ENCODE assay signal across 29 mouse cellular contexts in genomic region chr5:135979904-135980303, GRCm38 (mm10). TPM values are rescaled to one million over a fixed set of nuclear protein-coding genes. Genes with fewer than 3 reads are reported as not detected.
DNase-seq lines count a peak whose midpoint lies in the region; ATAC-seq and TF ChIP-seq lines count a peak whose summit lies in the region.
"Had no signal": no experiment of that assay in that cellular context is flagged by ENCODE, and none has a peak within 500 bp of the region (broad histone marks: within the 10 kb centered on the region; RNA-seq: fewer than 3 reads in every experiment).

TSS of gene Zp3 (plus strand) at chr5:135980099.

- ATAC-seq in heart, embryonic 15.5 days (replicated peaks; ENCODE audit: insufficient number of reproducible peaks, insufficient read depth, low FRiP score, low read depth), result 0 out of 2 replicates have a peak, but pooled peaks have one; percentile 31
- ATAC-seq in liver, embryonic 12.5 days, result no peak
- no peak for ATAC-seq in intestine, embryonic 15.5 days
- ATAC-seq: CD4-positive, CD25-positive, alpha-beta regulatory T cell, adult 4 months; forebrain, embryonic 14.5 days; forebrain, embryonic 16.5 days; Patski had no signal

- H3K4me3 ChIP-seq in heart, embryonic 15.5 days, result no peak within 1 kb of the TSS
- peak within 1 kb of the TSS; percentile 62 for H3K4me3 ChIP-seq in E14TG2a.4 (replicated peaks; ENCODE audit: low read length)
- H3K4me3 ChIP-seq in liver, embryonic 12.5 days, result no peak within 1 kb of the TSS
- H3K4me3 ChIP-seq in intestine, embryonic 15.5 days (replicated peaks), result no peak within 1 kb of the TSS
- H3K4me3 ChIP-seq: embryonic facial prominence, embryonic 13.5 days; embryonic facial prominence, embryonic 15.5 days; erythroblast, embryonic 14.5 days; forebrain, embryonic 10.5 days; forebrain, embryonic 12.5 days had no signal

- H3K4me2 ChIP-seq in heart, embryonic 15.5 days, result no peak within 1 kb of the TSS
- no peak within 1 kb of the TSS for H3K4me2 ChIP-seq in liver, embryonic 12.5 days
- no peak within 1 kb of the TSS for H3K4me2 ChIP-seq in intestine, embryonic 15.5 days (replicated peaks)
- H3K4me2 ChIP-seq: embryonic facial prominence, embryonic 13.5 days; embryonic facial prominence, embryonic 15.5 days; forebrain, embryonic 12.5 days had no signal

- WGBS in heart, embryonic 15.5 days, result 61% methylated on average over 8 of the region's 8 CpGs
- 57% methylated on average over 8 of the region's 8 CpGs for WGBS in liver, embryonic 12.5 days (ENCODE audit: insufficient replicate concordance)
- WGBS in intestine, embryonic 15.5 days, result 73% methylated on average over 8 of the region's 8 CpGs

- H3K27ac ChIP-seq in heart, embryonic 15.5 days, result no peak within 1 kb of the TSS
- no peak within 1 kb of the TSS for H3K27ac ChIP-seq in liver, embryonic 12.5 days
- no peak within 1 kb of the TSS for H3K27ac ChIP-seq in intestine, embryonic 15.5 days
- H3K27ac ChIP-seq: embryonic facial prominence, embryonic 13.5 days; embryonic facial prominence, embryonic 15.5 days; forebrain, embryonic 10.5 days; forebrain, embryonic 12.5 days had no signal

- H3K9me3 ChIP-seq in heart, embryonic 15.5 days (replicated peaks), result no peaks in the 10 kb centered on the region
- peaks cover 6% of the 10 kb centered on the region for H3K9me3 ChIP-seq in E14TG2a.4 (ENCODE audit: low read length)
- H3K9me3 ChIP-seq in liver, embryonic 12.5 days (replicated peaks), result no peaks in the 10 kb centered on the region
- H3K9me3 ChIP-seq in intestine, embryonic 15.5 days, result no peaks in the 10 kb centered on the region
- H3K9me3 ChIP-seq: embryonic facial prominence, embryonic 13.5 days; embryonic facial prominence, embryonic 15.5 days; forebrain, embryonic 10.5 days; forebrain, embryonic 12.5 days; G1E had no signal

- no peaks in the 10 kb centered on the region for H3K4me1 ChIP-seq in heart, embryonic 15.5 days (replicated peaks)
- peaks cover 66% of the 10 kb centered on the region for H3K4me1 ChIP-seq in E14TG2a.4 (replicated peaks; ENCODE audit: low read depth, low read length)
- H3K4me1 ChIP-seq in liver, embryonic 12.5 days, result peaks cover 11% of the 10 kb centered on the region
- no peaks in the 10 kb centered on the region; the same call in 1 of the 2 replicates for H3K4me1 ChIP-seq in intestine, embryonic 15.5 days (replicated peaks)
- H3K4me1 ChIP-seq: forebrain, embryonic 12.5 days had no signal

- no peaks in the 10 kb centered on the region for H3K27me3 ChIP-seq in heart, embryonic 15.5 days
- peaks cover 12% of the 10 kb centered on the region; the same call in 1 of the 2 replicates for H3K27me3 ChIP-seq in E14TG2a.4 (ENCODE audit: insufficient read depth, low read length)
- peaks cover 17% of the 10 kb centered on the region for H3K27me3 ChIP-seq in liver, embryonic 12.5 days (replicated peaks)
- H3K27me3 ChIP-seq in intestine, embryonic 15.5 days (replicated peaks), result no peaks in the 10 kb centered on the region
- H3K27me3 ChIP-seq: embryonic facial prominence, embryonic 13.5 days; embryonic facial prominence, embryonic 15.5 days; forebrain, embryonic 12.5 days; Patski had no signal

- H3K9ac ChIP-seq in heart, embryonic 15.5 days, result no peak within 1 kb of the TSS
- H3K9ac ChIP-seq in liver, embryonic 12.5 days, result no peak within 1 kb of the TSS
- no peak within 1 kb of the TSS for H3K9ac ChIP-seq in intestine, embryonic 15.5 days
- H3K9ac ChIP-seq: embryonic facial prominence, embryonic 13.5 days; embryonic facial prominence, embryonic 15.5 days; forebrain, embryonic 12.5 days had no signal

- no peak for TF ChIP-seq CTCF in E14TG2a.4 (conservative IDR thresholded peaks at IDR 0.05; ENCODE audit: low read length)

- no peaks in the 10 kb centered on the region for H3K36me3 ChIP-seq in heart, embryonic 15.5 days
- no peaks in the 10 kb centered on the region for H3K36me3 ChIP-seq in E14TG2a.4 (ENCODE audit: insufficient read depth, low read length)
- no peaks in the 10 kb centered on the region for H3K36me3 ChIP-seq in liver, embryonic 12.5 days
- H3K36me3 ChIP-seq in intestine, embryonic 15.5 days, result no peaks in the 10 kb centered on the region
- H3K36me3 ChIP-seq: embryonic facial prominence, embryonic 13.5 days; embryonic facial prominence, embryonic 15.5 days; forebrain, embryonic 10.5 days; forebrain, embryonic 12.5 days; G1E had no signal

- no peak for DNase-seq in heart, adult 11 months
- peak; percentile 61 for DNase-seq in ES-CJ7 (ENCODE audit: low read depth, low spot score)
- peak; percentile 54 for DNase-seq in R1 (ENCODE audit: low read depth, low spot score)
- DNase-seq: adrenal gland, adult 2 months; adrenal gland, postnatal 10 days; adrenal gland, postnatal 25 days; B cell, adult 2 months; cerebellum, adult 11 months; cerebellum, adult 18-20 months; cerebellum, adult 8-10 months; cerebellum, adult 9-11 months; cerebellum, postnatal 14 days; cerebellum, postnatal 36 days; embryo, embryonic 11 days had no signal

RNA-seq across cellular contexts. Expression of gene Zp3, which starts in this region (rescaled TPM):
- polyA plus RNA-seq in heart, embryonic 15.5 days (2015; fragmentation: Nextera tagmentation; extraction: Ambion mirVana), result not detected in 2 replicates
- polyA plus RNA-seq in liver, embryonic 12.5 days (2016; fragmentation: Nextera tagmentation; extraction: Ambion mirVana), result not detected in 2 replicates
- 0.80 and 1.5 TPM in 2 replicates for polyA plus RNA-seq in intestine, embryonic 15.5 days (2015; fragmentation: Nextera tagmentation; extraction: Ambion mirVana)
- polyA plus RNA-seq: adrenal gland, adult 2 months; CD4-positive, CD25-positive, alpha-beta regulatory T cell, adult 4 months; embryonic facial prominence, embryonic 11.5 days; embryonic facial prominence, embryonic 13.5 days; erythroblast, embryonic 14.5 days; forebrain, embryonic 12.5 days; forebrain, embryonic 16.5 days; G1E had no signal

Comparison
In these comparisons a context has a peak if more than half of its experiments do, and no peak if none do; other contexts are left out.
1. Peak in ATAC-seq in heart, embryonic 15.5 days; RNA of the gene not detected or under 1 TPM.